Mouse (Mus musculus) forebrain, postnatal 0 days (tissue): Measurements from ENCODE around the gene Slc25a39. TPM values are rescaled to one million over a fixed set of nuclear protein-coding genes. Genes with fewer than 3 reads are reported as not detected.

Experiments
- ATAC-seq: fragments of 200-750 bp; cut with Nextera tagmentation; 2 replicates; pipeline ENCODE4 v1.8.0; 2017; ENCODE audit warnings: mild to moderate bottlenecking, moderate library complexity
- DNase-seq: peaks from one replicate; pipeline ENCODE4 v3.0.0-alpha.2; 2015
- H3K27ac ChIP-seq: fragments of 300-500 bp; sonication (generic); 2 replicates; pipeline ENCODE4 v1.5.1; 2014; ENCODE audit warnings: low read depth, mild to moderate bottlenecking, antibody characterized with exemption, low read length, moderate library complexity, mixed read lengths
- H3K27me3 ChIP-seq: fragments of 300-500 bp; sonication (generic); 2 replicates; pipeline ENCODE4 v1.6.1; 2014; ENCODE audit warnings: mild to moderate bottlenecking, low read length, mixed read lengths; ENCODE audit not compliant: insufficient read depth
- H3K36me3 ChIP-seq: fragments of 300-500 bp; sonication (generic); 2 replicates; pipeline ENCODE4 v1.6.1; 2014; ENCODE audit warnings: mild to moderate bottlenecking, moderate library complexity; ENCODE audit not compliant: insufficient read depth
- H3K4me1 ChIP-seq: fragments of 300-500 bp; sonication (generic); 2 replicates; pipeline ENCODE4 v1.6.1; 2014; ENCODE audit warnings: antibody characterized with exemption; ENCODE audit not compliant: insufficient read depth
- H3K4me2 ChIP-seq: fragments of 300-500 bp; sonication (generic); 2 replicates; pipeline ENCODE4 v1.6.1; 2014; ENCODE audit warnings: low read depth, mild to moderate bottlenecking, moderate library complexity
- H3K4me3 ChIP-seq: fragments of 300-500 bp; sonication (generic); 2 replicates; pipeline ENCODE4 v1.5.1; 2014; ENCODE audit warnings: low read depth, low read length, mixed read lengths
- H3K9ac ChIP-seq: fragments of 300-500 bp; sonication (generic); 2 replicates; pipeline ENCODE4 v1.6.1; 2014; ENCODE audit warnings: mild to moderate bottlenecking
- H3K9me3 ChIP-seq: fragments of 300-500 bp; sonication (generic); 2 replicates; pipeline ENCODE4 v1.6.1; 2016; ENCODE audit warnings: low read length
- CTCF ChIP-seq: sonication (generic); IDR thresholded peaks from 2 replicates; pipeline ENCODE4 v1.5.1; 2016; ENCODE audit warnings: antibody characterized with exemption, control low read depth, low read depth
- WGBS: fragments of 180-500 bp; shearing (Covaris S2); extraction: QIAGEN DNeasy Blood & Tissue Kit; methylation state at CpG from one replicate; pipeline ENCODE4 v1.1.7; 2014; 5-methylcytosine and 5-hydroxymethylcytosine counted together
- polyA plus RNA-seq: library from polyadenylated mRNA; unstranded; fragments of >200 nt; fragmentation: Nextera tagmentation; extraction: Ambion mirVana; gene quantifications from 2 replicates; pipeline ENCODE4 v1.2.1, GENCODE M21; 2015
- total RNA-seq: library from RNA; depleted of rRNA; stranded (reverse); fragments of >200 nt; gene quantifications from 2 replicates; pipeline ENCODE4 v1.2.3, GENCODE M21; 2014

Gene Slc25a39
- total and polyA plus RNA-seq, 2 experiments from 2014 or later = 114 to 129 TPM

GRCm38 (mm10) chr11:102436471-102436790 is 28.7 kb upstream of the Slc25a39 start:
- DNase-seq = peak; percentile 10
- Histone ChIP-seq H3K27me3 (no peaks in the 10 kb centered on the region), H3K4me3 (no peak overlapping the region), H3K4me1 (peaks cover 12% of the 10 kb centered on the region), H3K4me2 (no peak overlapping the region), H3K27ac (no peak overlapping the region), H3K9me3 (no peaks in the 10 kb centered on the region), H3K36me3 (peaks cover 70% of the 10 kb centered on the region), H3K9ac (no peak overlapping the region)
- TF ChIP-seq CTCF = no peak
- WGBS = 75% methylated on average over 10 of the region's 10 CpGs
- ATAC-seq = no peak

- no peak for DNase-seq
- H3K4me2 ChIP-seq = no peak overlapping the region
- H3K27me3 ChIP-seq = no peaks in the 10 kb centered on the region
- H3K36me3 ChIP-seq = peaks cover 67% of the 10 kb centered on the region
- H3K9ac ChIP-seq = no peak overlapping the region
- no peak for TF ChIP-seq CTCF
- H3K27ac ChIP-seq = no peak overlapping the region
- H3K9me3 ChIP-seq = no peaks in the 10 kb centered on the region
- H3K4me1 ChIP-seq = peaks cover 12% of the 10 kb centered on the region
- 88% methylated on average over 18 of the region's 18 CpGs for WGBS
- no peak overlapping the region for H3K4me3 ChIP-seq
- no peak for ATAC-seq
These were observed 28.2 kb upstream of the Slc25a39 start for GRCm38 (mm10) chr11:102435754-102436470.

- 93% methylated on average over 11 of the region's 11 CpGs for WGBS
- TF ChIP-seq CTCF = no peak
- DNase-seq (no peak), ATAC-seq (no peak)
- peaks cover 59% of the 10 kb centered on the region for H3K36me3 ChIP-seq
- H3K9me3 ChIP-seq = no peaks in the 10 kb centered on the region
- no peak overlapping the region for H3K4me2 ChIP-seq
- H3K4me3 ChIP-seq = no peak overlapping the region
- H3K4me1 ChIP-seq = peaks cover 12% of the 10 kb centered on the region
- no peak overlapping the region for H3K27ac ChIP-seq
- H3K9ac ChIP-seq = no peak overlapping the region
- no peaks in the 10 kb centered on the region for H3K27me3 ChIP-seq
These were observed 27.3 kb upstream of the Slc25a39 start for GRCm38 (mm10) chr11:102434816-102435705.

DNA sequence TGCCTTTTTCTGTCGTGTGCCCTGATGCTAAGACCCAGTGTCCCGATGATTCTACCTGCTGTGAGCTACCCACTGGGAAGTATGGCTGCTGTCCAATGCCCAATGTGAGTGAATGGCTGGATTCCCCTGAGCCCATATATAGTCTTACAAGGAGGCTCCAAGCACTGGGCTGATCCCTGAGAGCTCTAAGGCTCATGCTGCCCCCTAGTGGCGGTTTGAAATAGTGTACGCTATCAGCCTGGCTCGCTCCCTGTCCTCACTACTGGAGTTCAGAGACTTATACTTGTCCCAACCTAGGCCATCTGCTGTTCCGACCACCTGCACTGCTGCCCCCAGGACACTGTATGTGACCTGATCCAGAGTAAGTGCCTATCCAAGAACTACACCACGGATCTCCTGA is 26.7 kb upstream of the Slc25a39 start:
- peaks cover 53% of the 10 kb centered on the region for H3K36me3 ChIP-seq
- no peak overlapping the region for H3K4me3 ChIP-seq
- H3K4me1 ChIP-seq = peaks cover 12% of the 10 kb centered on the region
- H3K27ac ChIP-seq = no peak overlapping the region
- no peaks in the 10 kb centered on the region for H3K27me3 ChIP-seq
- ATAC-seq = peak; percentile 61
- H3K9ac ChIP-seq = no peak overlapping the region
- 3% methylated on average over 7 of the region's 7 CpGs for WGBS
- TF ChIP-seq CTCF = peak; percentile 96
- H3K9me3 ChIP-seq = no peaks in the 10 kb centered on the region
- no peak overlapping the region for H3K4me2 ChIP-seq
- DNase-seq = peak; percentile 94

DNA sequence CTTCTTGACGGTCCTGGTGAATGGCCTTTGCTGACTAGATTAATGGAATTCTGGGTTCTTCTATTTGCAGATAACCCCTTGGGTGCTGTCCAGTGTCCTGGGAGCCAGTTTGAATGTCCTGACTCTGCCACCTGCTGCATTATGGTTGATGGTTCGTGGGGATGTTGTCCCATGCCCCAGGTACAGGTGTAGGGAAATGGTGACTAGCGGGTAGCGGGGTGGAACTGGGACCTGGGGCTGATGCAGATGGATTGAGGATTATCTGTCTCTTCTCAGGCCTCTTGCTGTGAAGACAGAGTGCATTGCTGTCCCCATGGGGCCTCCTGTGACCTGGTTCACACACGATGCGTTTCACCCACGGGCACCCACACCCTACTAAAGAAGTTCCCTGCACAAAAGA is 26.1 kb upstream of the Slc25a39 start:
- H3K4me1 ChIP-seq = peaks cover 12% of the 10 kb centered on the region
- DNase-seq (no peak), ATAC-seq (no peak)
- H3K9me3 ChIP-seq = no peaks in the 10 kb centered on the region
- no peak overlapping the region for H3K9ac ChIP-seq
- no peak for TF ChIP-seq CTCF
- no peak overlapping the region for H3K27ac ChIP-seq
- H3K4me3 ChIP-seq = no peak overlapping the region
- peaks cover 47% of the 10 kb centered on the region for H3K36me3 ChIP-seq
- WGBS = 86% methylated on average over 7 of the region's 7 CpGs
- H3K4me2 ChIP-seq = no peak overlapping the region
- no peaks in the 10 kb centered on the region for H3K27me3 ChIP-seq

DNA sequence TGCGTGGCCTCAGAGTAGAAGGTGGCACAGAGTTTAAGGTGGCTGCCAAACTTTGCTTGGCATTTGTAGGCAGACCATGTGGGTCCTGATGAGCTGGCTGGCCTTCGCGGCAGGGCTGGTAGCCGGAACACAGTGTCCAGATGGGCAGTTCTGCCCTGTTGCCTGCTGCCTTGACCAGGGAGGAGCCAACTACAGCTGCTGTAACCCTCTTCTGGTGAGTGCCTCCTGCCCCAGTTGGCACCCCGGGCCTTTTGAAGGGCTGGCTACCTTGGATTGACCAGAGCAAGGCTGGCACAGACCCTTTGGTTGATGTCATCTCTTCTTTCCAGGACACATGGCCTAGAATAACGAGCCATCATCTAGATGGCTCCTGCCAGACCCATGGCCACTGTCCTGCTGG is 25.1 kb upstream of the Slc25a39 start:
- peaks cover 9% of the 10 kb centered on the region for H3K4me1 ChIP-seq
- no peak for DNase-seq
- H3K27me3 ChIP-seq = no peaks in the 10 kb centered on the region
- no peak overlapping the region for H3K27ac ChIP-seq
- WGBS = 83% methylated on average over 6 of the region's 6 CpGs
- no peaks in the 10 kb centered on the region for H3K9me3 ChIP-seq
- H3K36me3 ChIP-seq = peaks cover 38% of the 10 kb centered on the region
- H3K4me2 ChIP-seq = no peak overlapping the region
- ATAC-seq = no peak
- H3K9ac ChIP-seq = no peak overlapping the region
- TF ChIP-seq CTCF = no peak
- no peak overlapping the region for H3K4me3 ChIP-seq
